Mouse (Mus musculus) retina, postnatal 1 day (tissue): ENCODE measurements at regions not wholly inside any gene's neighbourhood (a gene's known extent, or its start where the extent isn't known, plus 50 kb on each side); places are given as distances from the start of the nearest gene placed in this dataset.
A peak's percentile ranks its signal among the peaks of the same experiment; 100 is the strongest.
"Not testable (repeated sequence)": the region's sequence is repeated elsewhere in the genome, so short reads cannot be mapped to it uniquely, and the experiment has no call there.

Experiments used
- DNase-seq: peaks from one replicate; pipeline ENCODE4 v3.0.0-alpha.2; 2012

DNA sequence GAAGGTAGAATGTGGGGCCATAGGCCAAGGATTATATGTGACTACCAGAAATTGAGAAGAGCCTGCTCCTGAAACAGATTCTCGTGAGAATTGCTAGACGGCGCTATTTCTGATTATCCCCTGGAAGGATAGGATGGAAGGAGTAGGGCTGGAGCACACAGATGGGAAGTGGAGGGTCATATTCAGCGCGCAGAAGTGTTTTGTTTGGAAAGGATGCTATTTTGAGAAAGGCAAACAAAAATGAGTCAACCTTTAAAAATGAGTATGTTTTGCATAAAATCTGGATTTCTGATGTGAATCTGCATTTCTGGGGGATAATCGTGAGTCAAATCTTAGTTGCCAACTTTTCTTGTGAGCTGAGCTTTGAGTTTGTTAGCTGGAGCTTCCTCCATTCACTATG, 58.1 kb upstream of the Fshb start:
- DNase-seq: no peak

GRCm38 (mm10) chr2:107118711-107119474, 59.4 kb upstream of the Fshb start:
- no peak for DNase-seq

GRCm38 (mm10) chr2:107119697-107120096, 60.2 kb upstream of the Fshb start:
- no peak for DNase-seq

DNA sequence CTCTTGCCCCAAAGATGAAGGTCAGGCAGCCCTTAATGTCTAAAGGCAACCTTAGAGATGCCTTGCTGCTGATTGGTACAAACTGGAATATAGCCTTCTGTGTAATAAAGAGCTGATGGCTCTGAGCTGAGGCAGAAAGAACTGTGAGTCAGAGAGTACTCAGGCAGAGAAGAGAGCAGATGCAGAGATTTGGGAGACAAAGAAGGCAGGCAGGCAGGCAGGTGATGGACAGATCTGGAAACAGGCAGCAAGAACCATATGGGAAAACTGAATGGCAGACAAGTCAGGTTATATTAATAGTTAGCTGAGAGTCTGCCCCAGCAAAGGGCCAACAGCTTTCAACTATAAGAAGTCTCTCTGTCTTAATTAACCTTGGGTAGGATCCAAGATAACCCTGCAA, 73.7 kb upstream of the Fshb start:
- DNase-seq: no peak

- DNase-seq: no peak
Measured at GRCm38 (mm10) chr2:107149317-107149716, 89.9 kb upstream of the Fshb start.

DNA sequence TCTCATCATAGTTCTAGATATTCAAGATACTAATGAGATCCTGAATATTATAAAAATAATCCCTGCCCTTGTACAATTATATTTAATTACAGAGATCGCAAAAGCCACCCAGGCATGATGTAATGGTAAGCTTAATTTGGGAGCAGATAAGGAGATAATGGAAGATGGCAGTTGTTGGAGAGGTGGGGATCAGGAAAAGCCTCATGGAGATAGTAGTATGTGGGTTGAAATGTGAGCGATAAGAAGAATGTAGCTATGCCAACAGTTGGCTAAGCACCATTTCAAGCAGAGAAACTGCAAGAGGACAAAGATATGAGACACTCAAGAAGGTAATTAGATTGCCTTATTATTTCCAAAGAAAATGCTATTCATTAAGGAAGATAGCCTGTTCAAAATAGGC, 90.4 kb upstream of the Fshb start:
- no peak for DNase-seq

DNA sequence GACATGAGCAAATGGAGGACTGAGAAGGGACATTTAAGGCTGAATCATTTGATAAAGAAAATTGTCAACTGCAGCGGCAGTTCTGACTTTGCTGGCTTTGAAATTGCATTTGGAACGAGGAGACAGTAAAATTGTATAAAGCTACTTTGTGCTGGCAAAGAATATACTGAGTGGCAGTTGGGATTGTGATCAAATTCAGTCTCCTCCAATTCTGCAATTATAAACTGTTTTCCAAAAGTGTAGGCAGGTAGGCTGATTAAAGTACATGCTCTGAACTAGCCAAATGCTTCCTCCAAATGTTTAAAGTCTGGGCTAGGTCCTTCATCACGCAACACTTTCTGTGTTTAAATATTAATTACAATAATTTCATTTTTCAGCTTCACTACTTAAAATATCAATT, 90.9 kb upstream of the Fshb start:
- no peak for DNase-seq

DNA sequence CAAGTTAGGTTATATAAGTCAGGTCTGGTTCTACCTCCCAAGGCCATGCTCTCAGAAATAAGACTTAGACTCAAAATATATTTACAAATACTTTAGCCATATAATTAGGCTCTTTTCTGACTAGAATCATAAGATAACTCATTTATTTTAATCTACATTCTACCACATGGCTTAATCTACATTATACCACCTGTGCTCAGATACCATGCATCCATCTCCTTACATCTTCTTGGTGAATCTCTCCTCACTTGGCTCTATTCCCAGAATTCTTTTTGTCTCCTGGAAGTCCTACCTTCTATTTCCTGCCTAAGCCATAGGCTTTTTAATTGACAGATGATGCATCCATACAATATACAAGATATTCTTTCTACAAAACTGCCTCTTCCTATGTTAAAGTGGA, 92.4 kb upstream of the Fshb start:
- no peak for DNase-seq

DNA sequence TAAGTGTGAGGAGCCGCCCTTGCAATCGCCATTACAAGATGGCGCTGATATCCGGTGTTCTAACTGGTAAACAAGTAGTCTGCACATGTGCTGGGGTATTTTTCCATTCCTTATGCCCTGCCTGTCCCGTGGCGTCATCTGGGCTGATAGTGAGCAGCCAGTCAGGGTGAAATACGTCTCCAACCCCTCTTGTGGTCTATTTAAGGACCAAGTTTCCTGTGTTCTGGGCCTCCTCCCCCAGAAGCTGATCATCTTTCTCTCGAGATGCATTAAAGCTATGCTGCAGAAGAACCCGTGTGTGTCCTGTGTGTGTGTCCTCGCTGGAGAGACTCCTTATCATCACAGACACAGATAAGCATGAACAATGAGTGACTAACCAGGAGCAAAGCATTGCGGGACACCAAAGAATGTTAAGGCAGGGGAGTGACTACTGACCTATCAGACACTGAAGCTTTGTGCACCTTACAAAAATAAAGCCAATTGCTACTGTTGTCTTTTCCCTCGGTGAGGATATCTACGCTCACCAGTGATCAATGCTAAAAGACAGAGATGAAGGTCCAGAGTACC, 99.5 kb upstream of the Fshb start:
- not testable (repeated sequence) for DNase-seq

GRCm38 (mm10) chr2:107175721-107176120, 114.7 kb upstream of the Kcna4 start:
- peak; percentile 38 for DNase-seq

- no peak for DNase-seq
Measured at GRCm38 (mm10) chr2:107183066-107183465, 107.4 kb upstream of the Kcna4 start.

GRCm38 (mm10) chr2:107184864-107185263, 105.6 kb upstream of the Kcna4 start:
- DNase-seq: no peak

DNA sequence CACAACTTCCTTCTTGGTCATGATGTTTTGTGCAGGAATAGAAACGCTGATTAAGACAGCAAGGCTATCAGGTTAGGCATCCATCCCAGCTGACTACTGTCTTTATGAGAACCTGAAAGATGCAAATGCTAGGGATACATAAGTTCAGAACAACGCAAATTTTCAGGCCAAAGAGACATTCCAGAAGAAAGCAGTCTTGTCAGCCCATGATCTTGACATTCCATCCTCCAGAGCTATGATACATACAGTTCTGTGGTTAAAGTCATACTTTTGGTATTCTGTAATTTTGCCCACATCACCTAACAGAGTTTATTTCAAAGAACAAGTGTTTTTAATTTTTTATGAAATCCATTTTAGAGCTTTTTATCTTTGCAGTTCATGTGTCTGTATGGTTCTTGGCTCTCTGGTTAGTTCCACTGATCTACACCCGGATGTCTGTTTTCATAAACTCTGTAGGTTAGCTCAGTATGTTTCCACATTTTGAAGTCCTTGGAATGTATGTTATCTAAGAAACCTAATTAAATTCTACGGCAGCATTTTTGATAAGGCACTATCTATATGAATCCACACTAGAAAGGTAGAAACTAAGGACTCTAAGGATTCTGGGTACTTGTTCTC, 88.5 kb upstream of the Kcna4 start:
- no peak for DNase-seq

DNA sequence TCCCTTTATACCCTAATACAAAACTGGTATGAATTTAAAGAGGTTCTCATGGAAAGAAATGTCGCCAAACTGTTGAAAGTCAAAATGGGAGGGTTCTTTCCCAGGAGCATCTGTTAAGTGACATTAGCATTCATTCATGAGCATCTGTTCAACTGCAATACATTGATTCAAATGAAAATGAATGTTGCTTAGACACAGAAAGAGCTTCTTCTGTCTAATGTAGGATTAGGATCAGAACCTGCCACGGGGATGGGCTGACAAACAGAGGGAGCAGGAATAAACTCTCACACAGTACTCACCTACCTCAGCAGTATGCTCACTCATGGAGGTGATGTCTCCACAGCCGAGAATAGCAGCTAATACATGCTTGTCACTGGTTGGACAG, 88.0 kb upstream of the Kcna4 start:
- DNase-seq: no peak

DNA sequence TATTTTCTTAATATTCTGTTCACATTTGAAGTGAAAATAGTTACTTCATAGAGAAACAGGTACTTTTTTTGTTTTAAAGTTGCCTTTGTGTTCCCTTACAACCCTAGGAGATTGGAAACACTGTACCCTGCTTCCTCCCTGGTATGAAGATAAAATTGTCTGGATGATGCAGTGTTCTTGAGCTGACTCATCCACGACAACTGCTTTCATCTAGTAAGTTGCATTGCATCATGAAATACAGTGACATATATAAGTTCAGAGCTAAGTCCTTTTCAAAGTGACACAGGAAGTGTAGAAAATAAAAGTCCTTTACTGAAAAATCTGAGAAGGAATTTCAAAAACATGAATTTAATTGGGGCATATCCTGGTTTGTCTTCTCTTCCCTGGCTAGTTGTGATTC, 68.9 kb upstream of the Kcna4 start:
- no peak for DNase-seq

- DNase-seq: no peak
Measured at GRCm38 (mm10) chr2:107224679-107225078, 65.8 kb upstream of the Kcna4 start.

- DNase-seq: no peak
Measured at GRCm38 (mm10) chr2:107227486-107227885, 63.0 kb upstream of the Kcna4 start.

- no peak for DNase-seq
Measured at GRCm38 (mm10) chr2:107228287-107228686, 62.2 kb upstream of the Kcna4 start.

DNA sequence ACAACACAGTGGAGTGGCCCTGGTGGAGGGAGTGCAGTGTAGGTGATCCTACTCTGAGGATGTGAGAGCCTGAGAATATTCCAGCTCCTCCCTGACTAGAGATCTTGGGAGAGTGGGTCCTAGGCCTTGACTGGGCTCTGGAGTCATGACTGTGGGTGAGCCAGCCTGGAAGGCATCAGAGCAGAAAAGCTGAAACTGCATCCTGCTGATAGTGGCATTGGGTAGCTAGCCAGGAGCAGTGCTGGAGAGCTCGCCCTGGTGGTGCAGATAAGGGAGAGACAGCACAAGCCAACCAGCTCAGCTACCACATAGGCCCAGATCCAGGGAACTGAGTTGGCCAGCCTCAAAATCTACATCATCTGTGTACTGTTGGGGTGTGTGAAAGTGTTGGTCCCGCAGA, 58.8 kb upstream of the Kcna4 start:
- no peak for DNase-seq

GRCm38 (mm10) chr2:107232885-107233284, 57.6 kb upstream of the Kcna4 start:
- DNase-seq: no peak
